Mouse (Mus musculus): ENCODE results near the gene Cyp39a1.

- TF ChIP-seq CTCF (IDR thresholded peaks at IDR 0.05; ENCODE audit: control insufficient read depth, insufficient read depth, insufficient read length) (no peak), MYOD1 (IDR thresholded peaks at IDR 0.05; ENCODE audit: control insufficient read depth, insufficient read length, low read depth) (no peak), USF1 (IDR thresholded peaks at IDR 0.05; ENCODE audit: low read depth) (no peak), MAX (IDR thresholded peaks at IDR 0.05) (no peak), MYOG (IDR thresholded peaks at IDR 0.05; ENCODE audit: control insufficient read depth, extremely low read depth, insufficient read length) (no peak), CEBPB (IDR thresholded peaks at IDR 0.05; ENCODE audit: low read depth) (no peak)
Measured at GRCm38 (mm10) chr17:43731976-43732375, 64.8 kb downstream of the Cyp39a1 start.

All from C2C12 (cell line).